Mouse (Mus musculus): ENCODE measurements around the gene Socs4. TPM values are rescaled to one million over a fixed set of nuclear protein-coding genes. Genes with fewer than 3 reads are reported as not detected.

The Socs4 gene
- polyA plus RNA-seq, 1 experiment from 2014 or later, result 4.5 TPM

DNA sequence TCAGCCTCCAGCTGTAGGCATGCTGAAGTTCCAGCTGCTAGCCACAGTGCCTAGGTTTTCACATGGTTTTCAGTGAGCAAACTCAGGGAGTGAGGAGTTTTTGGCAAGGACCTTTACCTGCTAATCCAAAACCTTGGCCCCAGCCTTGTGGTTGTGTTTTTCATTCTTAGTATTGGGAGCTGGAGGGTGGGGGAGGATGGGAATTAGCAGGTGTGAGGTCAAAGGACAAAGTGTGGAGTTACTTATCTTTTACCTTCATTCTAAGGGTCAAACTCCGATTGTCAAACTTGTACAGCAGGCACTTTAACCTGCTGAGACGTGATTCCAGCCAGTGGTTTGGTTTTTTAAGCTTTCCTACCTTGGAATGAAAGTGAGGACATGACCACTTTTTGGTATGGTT, 19.5 kb downstream of the Socs4 start:
- no peaks in the 10 kb centered on the region for H3K36me3 ChIP-seq (ENCODE audit: control insufficient read depth, insufficient read depth, low read length)
- no peak for DNase-seq (ENCODE audit: low spot score)
- H3K4me2 ChIP-seq (ENCODE audit: low read length), result no peak overlapping the region
- H3K27me3 ChIP-seq (replicated peaks; ENCODE audit: control insufficient read depth, insufficient read depth, low read length), result no peaks in the 10 kb centered on the region
- no peak overlapping the region for H3K27ac ChIP-seq (ENCODE audit: low read depth)
- ATAC-seq (replicated peaks; ENCODE audit: low FRiP score, low TSS enrichment, low read depth), result no peak
- 65% methylated on average over 2 of the region's 2 CpGs for WGBS
- H3K4me3 ChIP-seq (ENCODE audit: low read depth, low read length), result no peak overlapping the region
- H3K4me1 ChIP-seq (replicated peaks; ENCODE audit: control insufficient read depth, insufficient read depth, low read length), result peaks cover 14% of the 10 kb centered on the region
- H3K9me3 ChIP-seq (ENCODE audit: control insufficient read depth, low read length), result no peaks in the 10 kb centered on the region
- H3K9ac ChIP-seq (ENCODE audit: low read length), result no peak overlapping the region

DNA sequence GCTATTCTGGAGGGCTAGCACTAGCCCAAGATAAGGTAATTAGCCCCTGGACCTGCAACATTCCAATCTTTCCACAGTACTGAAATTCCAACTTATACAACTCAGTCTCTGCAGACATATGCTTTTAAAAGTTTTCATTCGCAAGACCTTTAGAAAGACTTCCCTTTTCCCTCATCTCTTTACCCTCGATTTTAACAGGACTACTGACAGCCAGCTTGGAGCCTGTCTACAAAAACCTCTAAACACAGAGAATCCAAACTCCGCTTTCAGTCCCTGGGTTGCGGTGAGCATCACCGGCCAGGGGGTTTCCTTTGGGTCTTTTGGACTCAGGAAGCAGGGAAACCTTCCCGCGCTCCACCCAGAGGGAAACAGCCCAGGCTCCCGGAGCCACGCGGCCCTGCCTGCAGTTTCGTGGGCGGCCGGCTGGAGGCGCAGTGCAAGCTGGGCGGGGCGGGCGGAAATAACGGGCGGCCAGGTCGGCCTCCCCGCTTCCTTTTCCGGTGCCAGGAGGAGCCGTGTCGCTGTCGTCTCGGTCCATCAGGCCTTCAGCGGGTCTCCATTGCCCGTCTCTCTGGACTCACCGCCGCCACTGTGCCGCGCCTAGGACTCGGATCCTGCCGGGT, 21.2 kb downstream of the Socs4 start, which contains the start of gene Mapk1ip1l:
Gene Mapk1ip1l, plus strand, starts transcription at position 482 of the 623 bp plus-strand sequence.
- peak within 1 kb of the TSS; percentile 96 for H3K27ac ChIP-seq (ENCODE audit: low read depth)
- H3K9ac ChIP-seq (ENCODE audit: low read length), result peak within 1 kb of the TSS; percentile 99
- H3K9me3 ChIP-seq (ENCODE audit: control insufficient read depth, low read length), result no peaks in the 10 kb centered on the region
- ATAC-seq (replicated peaks; ENCODE audit: low FRiP score, low TSS enrichment, low read depth), result peak; percentile 89
- 1% methylated on average over 34 of the region's 34 CpGs for WGBS
- H3K4me3 ChIP-seq (ENCODE audit: low read depth, low read length), result peak within 1 kb of the TSS; percentile 94
- no peaks in the 10 kb centered on the region for H3K27me3 ChIP-seq (replicated peaks; ENCODE audit: control insufficient read depth, insufficient read depth, low read length)
- H3K4me1 ChIP-seq (replicated peaks; ENCODE audit: control insufficient read depth, insufficient read depth, low read length), result peaks cover 14% of the 10 kb centered on the region
- DNase-seq (ENCODE audit: low spot score), result peak; percentile 99
- H3K4me2 ChIP-seq (ENCODE audit: low read length), result peak within 1 kb of the TSS; percentile 73
- H3K36me3 ChIP-seq (ENCODE audit: control insufficient read depth, insufficient read depth, low read length), result no peaks in the 10 kb centered on the region

DNA sequence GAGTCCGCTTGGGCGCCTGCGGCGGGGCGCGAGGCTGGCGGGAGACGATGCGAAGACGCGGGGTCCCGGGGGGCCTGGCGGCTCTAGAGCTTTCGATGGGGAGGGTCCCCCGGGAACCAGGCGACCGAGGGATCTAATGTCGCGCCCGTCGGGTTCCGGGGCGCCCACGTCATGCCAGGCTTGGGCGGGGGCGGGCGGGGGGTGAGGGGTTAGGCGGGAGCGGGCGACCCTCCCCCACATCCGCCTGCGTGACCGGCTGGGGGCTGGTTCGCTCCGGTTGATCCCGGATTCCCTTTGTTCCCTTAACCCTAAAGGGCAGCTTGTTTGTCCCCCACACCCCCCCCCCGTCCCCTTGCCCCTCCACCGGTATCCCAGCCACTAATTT, 21.7 kb downstream of the Socs4 start:
- H3K9me3 ChIP-seq (ENCODE audit: control insufficient read depth, low read length), result no peaks in the 10 kb centered on the region
- no peak for DNase-seq (ENCODE audit: low spot score)
- peak overlapping the region; percentile 94 for H3K4me3 ChIP-seq (ENCODE audit: low read depth, low read length)
- peak overlapping the region; percentile 96 for H3K27ac ChIP-seq (ENCODE audit: low read depth)
- H3K36me3 ChIP-seq (ENCODE audit: control insufficient read depth, insufficient read depth, low read length), result no peaks in the 10 kb centered on the region
- peak overlapping the region; percentile 99 for H3K9ac ChIP-seq (ENCODE audit: low read length)
- under 1% methylated on average over 30 of the region's 38 CpGs for WGBS
- peak; percentile 69 for ATAC-seq (replicated peaks; ENCODE audit: low FRiP score, low TSS enrichment, low read depth)
- peak overlapping the region; percentile 73 for H3K4me2 ChIP-seq (ENCODE audit: low read length)
- H3K4me1 ChIP-seq (replicated peaks; ENCODE audit: control insufficient read depth, insufficient read depth, low read length), result peaks cover 14% of the 10 kb centered on the region
- no peaks in the 10 kb centered on the region for H3K27me3 ChIP-seq (replicated peaks; ENCODE audit: control insufficient read depth, insufficient read depth, low read length)

DNA sequence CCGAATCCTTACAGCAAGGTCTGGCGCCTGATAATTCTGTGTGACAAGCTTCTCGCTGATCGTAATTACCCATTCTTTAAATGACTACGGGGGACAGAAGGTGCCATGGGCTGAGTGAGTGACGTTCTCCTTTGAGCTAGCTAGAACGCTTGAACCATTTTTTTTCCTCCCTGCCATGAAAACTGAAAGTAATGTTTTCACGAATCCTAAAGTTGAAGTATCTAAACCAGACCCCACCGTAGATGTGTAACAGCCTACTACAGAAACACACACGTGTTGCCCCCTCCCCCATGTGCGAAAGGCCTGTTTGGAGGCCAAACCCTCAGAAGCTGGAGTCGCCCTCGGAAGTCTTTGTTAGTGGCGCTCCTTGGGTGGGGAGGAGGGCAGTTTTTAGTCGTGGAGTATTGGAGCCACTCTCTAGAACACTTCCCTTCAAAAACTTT, 22.1 kb downstream of the Socs4 start:
- ATAC-seq (replicated peaks; ENCODE audit: low FRiP score, low TSS enrichment, low read depth) (peak; percentile 16), DNase-seq (ENCODE audit: low spot score) (peak; percentile 77)
- H3K36me3 ChIP-seq (ENCODE audit: control insufficient read depth, insufficient read depth, low read length), result no peaks in the 10 kb centered on the region
- peak overlapping the region; percentile 94 for H3K4me3 ChIP-seq (ENCODE audit: low read depth, low read length)
- under 1% methylated on average over 15 of the region's 15 CpGs for WGBS
- H3K4me2 ChIP-seq (ENCODE audit: low read length), result peak overlapping the region; percentile 73
- H3K27me3 ChIP-seq (replicated peaks; ENCODE audit: control insufficient read depth, insufficient read depth, low read length), result no peaks in the 10 kb centered on the region
- H3K9ac ChIP-seq (ENCODE audit: low read length), result peak overlapping the region; percentile 99
- peaks cover 14% of the 10 kb centered on the region for H3K4me1 ChIP-seq (replicated peaks; ENCODE audit: control insufficient read depth, insufficient read depth, low read length)
- peak overlapping the region; percentile 96 for H3K27ac ChIP-seq (ENCODE audit: low read depth)
- no peaks in the 10 kb centered on the region for H3K9me3 ChIP-seq (ENCODE audit: control insufficient read depth, low read length)

DNA sequence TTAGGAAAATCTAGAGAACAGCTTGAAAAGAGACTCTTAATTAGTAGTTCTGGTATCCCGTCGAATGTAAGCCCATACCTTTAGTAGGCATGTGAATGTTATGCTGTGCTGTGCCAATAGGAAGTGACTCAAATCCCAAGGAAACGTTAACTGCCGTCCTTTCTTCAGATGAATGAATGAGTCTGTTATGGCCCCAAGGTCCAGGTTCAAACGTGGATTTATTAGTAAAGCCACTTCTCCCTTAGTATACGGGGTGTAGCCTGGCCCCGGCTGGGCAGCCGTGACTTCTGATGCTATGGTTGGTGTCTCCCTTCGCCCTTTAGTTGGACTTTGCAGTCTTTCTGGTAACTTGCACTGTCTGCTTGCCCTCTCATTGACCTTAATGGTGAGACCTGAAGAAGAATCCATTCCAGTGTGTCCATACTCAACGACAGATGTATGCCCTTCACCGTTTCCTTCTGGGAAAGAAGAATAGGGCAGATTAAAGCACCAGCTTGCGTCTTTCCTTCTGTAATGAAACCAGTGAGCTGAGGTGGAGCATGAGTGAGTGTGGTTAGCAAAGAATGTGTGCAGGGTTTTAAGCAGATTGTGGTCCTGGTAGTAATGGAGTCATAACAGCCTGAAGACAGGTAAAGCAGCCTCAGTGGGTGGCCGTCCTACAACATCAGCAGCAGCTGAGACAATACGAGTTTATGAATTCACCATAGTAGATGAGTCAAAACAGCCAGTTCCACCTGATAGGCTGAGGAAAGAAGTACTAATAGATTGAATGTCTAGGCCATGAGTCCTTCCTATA, 26.4 kb downstream of the Socs4 start:
- no peak overlapping the region for H3K4me3 ChIP-seq (ENCODE audit: low read depth, low read length)
- ATAC-seq (replicated peaks; ENCODE audit: low FRiP score, low TSS enrichment, low read depth) (no peak), DNase-seq (ENCODE audit: low spot score) (no peak)
- H3K27me3 ChIP-seq (replicated peaks; ENCODE audit: control insufficient read depth, insufficient read depth, low read length), result no peaks in the 10 kb centered on the region
- H3K4me1 ChIP-seq (replicated peaks; ENCODE audit: control insufficient read depth, insufficient read depth, low read length), result peaks cover 11% of the 10 kb centered on the region
- H3K9ac ChIP-seq (ENCODE audit: low read length), result no peak overlapping the region
- peaks cover 9% of the 10 kb centered on the region; the same call in 1 of the 2 replicates for H3K36me3 ChIP-seq (ENCODE audit: control insufficient read depth, insufficient read depth, low read length)
- WGBS, result 76% methylated on average over 14 of the region's 14 CpGs
- no peak overlapping the region for H3K4me2 ChIP-seq (ENCODE audit: low read length)
- H3K27ac ChIP-seq (ENCODE audit: low read depth), result no peak overlapping the region
- no peaks in the 10 kb centered on the region for H3K9me3 ChIP-seq (ENCODE audit: control insufficient read depth, low read length)

DNA sequence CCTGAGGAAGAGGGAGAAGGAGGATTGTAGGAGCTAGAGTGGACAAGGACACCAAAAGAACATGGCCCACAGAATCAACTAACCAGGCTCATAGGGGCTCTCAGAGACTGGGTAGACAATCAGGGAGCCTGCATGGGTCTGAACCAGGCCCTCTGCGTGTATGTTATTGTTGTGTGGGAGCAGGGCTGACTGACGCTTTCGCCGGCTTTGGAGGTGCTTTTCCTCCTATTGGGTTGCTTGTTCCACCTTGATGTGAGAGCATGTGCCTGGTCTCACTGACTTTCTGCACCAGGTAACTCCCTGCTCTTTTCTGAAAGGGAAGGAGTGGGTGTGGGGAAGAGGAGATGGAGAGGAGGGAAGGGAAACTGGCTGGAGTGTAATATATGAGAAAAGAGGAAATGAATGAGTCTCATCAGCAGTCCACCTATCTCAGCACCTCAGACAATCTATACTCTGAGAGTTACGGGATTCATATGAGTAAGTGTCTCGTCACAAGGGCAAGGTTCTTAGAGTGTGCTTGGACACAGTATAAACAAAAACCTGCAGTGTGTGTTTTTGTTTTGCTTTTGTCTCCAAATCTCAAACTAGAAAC, 28.2 kb downstream of the Socs4 start:
- Histone ChIP-seq H3K9ac (ENCODE audit: low read length) (no peak overlapping the region), H3K27ac (ENCODE audit: low read depth) (no peak overlapping the region), H3K27me3 (replicated peaks; ENCODE audit: control insufficient read depth, insufficient read depth, low read length) (no peaks in the 10 kb centered on the region), H3K4me3 (ENCODE audit: low read depth, low read length) (no peak overlapping the region), H3K36me3 (ENCODE audit: control insufficient read depth, insufficient read depth, low read length) (peaks cover 23% of the 10 kb centered on the region), H3K9me3 (ENCODE audit: control insufficient read depth, low read length) (no peaks in the 10 kb centered on the region), H3K4me2 (ENCODE audit: low read length) (no peak overlapping the region), H3K4me1 (replicated peaks; ENCODE audit: control insufficient read depth, insufficient read depth, low read length) (peaks cover 4% of the 10 kb centered on the region)
- DNase-seq (ENCODE audit: low spot score) (no peak), ATAC-seq (replicated peaks; ENCODE audit: low FRiP score, low TSS enrichment, low read depth) (no peak)
- WGBS, result 90% methylated on average over 6 of the region's 6 CpGs

DNA sequence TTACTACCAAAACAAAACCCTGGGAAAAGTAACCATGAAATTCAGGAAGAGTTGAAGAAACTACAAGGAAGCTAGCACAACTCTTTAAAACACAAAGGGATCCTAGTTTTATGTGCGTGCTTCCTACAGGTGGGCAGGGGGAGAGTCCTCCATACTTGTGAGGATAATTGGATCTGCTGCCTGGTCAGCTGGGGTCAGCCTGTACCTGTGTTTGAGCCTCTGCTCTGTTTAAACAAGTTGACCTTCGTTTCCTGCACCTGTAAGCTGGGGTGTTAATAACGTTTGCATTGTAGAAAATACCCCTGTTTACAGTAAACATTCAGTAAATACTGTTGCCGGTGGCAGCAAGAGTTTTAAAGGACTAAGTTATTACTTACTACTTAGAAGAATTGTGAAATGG, 29.2 kb downstream of the Socs4 start:
- ATAC-seq (replicated peaks; ENCODE audit: low FRiP score, low TSS enrichment, low read depth), result no peak
- H3K4me3 ChIP-seq (ENCODE audit: low read depth, low read length), result no peak overlapping the region
- no peaks in the 10 kb centered on the region for H3K9me3 ChIP-seq (ENCODE audit: control insufficient read depth, low read length)
- peaks cover 33% of the 10 kb centered on the region for H3K36me3 ChIP-seq (ENCODE audit: control insufficient read depth, insufficient read depth, low read length)
- no peak overlapping the region for H3K4me2 ChIP-seq (ENCODE audit: low read length)
- no peak for DNase-seq (ENCODE audit: low spot score)
- H3K27ac ChIP-seq (ENCODE audit: low read depth), result no peak overlapping the region
- H3K4me1 ChIP-seq (replicated peaks; ENCODE audit: control insufficient read depth, insufficient read depth, low read length), result 0 out of 2 replicates have a peak, but pooled peaks cover 3% of the 10 kb centered on the region
- H3K27me3 ChIP-seq (replicated peaks; ENCODE audit: control insufficient read depth, insufficient read depth, low read length), result no peaks in the 10 kb centered on the region
- H3K9ac ChIP-seq (ENCODE audit: low read length), result no peak overlapping the region
- 72% methylated on average over 4 of the region's 4 CpGs for WGBS

DNA sequence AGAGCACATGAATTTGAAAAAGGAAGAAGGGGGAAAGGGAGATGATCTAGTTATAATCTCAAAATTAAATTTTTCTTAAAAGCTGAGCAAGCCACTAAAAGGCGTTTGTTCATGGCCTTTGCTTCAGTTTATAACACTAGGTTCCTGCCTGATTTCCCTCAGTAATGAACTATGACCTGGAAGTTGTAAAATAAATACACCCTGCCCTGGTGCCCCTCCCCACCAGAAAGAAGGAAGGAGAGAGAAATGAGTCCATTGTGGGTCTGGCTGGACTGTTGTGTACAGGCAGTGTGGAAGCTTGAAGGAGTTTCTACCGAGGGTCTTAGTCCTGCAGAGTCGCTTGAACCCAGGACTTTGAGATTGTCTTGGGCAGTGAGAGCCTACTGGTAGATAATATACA, 30.9 kb downstream of the Socs4 start:
- no peak overlapping the region for H3K4me2 ChIP-seq (ENCODE audit: low read length)
- H3K27ac ChIP-seq (ENCODE audit: low read depth), result no peak overlapping the region
- ATAC-seq (replicated peaks; ENCODE audit: low FRiP score, low TSS enrichment, low read depth), result no peak
- 75% methylated on average over 3 of the region's 3 CpGs for WGBS
- DNase-seq (ENCODE audit: low spot score), result no peak
- H3K4me1 ChIP-seq (replicated peaks; ENCODE audit: control insufficient read depth, insufficient read depth, low read length), result 0 out of 2 replicates have a peak, but pooled peaks cover 3% of the 10 kb centered on the region
- peaks cover 51% of the 10 kb centered on the region for H3K36me3 ChIP-seq (ENCODE audit: control insufficient read depth, insufficient read depth, low read length)
- H3K9me3 ChIP-seq (ENCODE audit: control insufficient read depth, low read length), result no peaks in the 10 kb centered on the region
- H3K4me3 ChIP-seq (ENCODE audit: low read depth, low read length), result no peak overlapping the region
- no peak overlapping the region for H3K9ac ChIP-seq (ENCODE audit: low read length)
- H3K27me3 ChIP-seq (replicated peaks; ENCODE audit: control insufficient read depth, insufficient read depth, low read length), result no peaks in the 10 kb centered on the region

All from intestine, embryonic 14.5 days (tissue).